Mouse (Mus musculus): ENCODE measurements at regions not wholly inside any gene's neighbourhood (a gene's known extent, or its start where the extent isn't known, plus 50 kb on each side); places are given as distances from the start of the nearest gene placed in this dataset.

DNA sequence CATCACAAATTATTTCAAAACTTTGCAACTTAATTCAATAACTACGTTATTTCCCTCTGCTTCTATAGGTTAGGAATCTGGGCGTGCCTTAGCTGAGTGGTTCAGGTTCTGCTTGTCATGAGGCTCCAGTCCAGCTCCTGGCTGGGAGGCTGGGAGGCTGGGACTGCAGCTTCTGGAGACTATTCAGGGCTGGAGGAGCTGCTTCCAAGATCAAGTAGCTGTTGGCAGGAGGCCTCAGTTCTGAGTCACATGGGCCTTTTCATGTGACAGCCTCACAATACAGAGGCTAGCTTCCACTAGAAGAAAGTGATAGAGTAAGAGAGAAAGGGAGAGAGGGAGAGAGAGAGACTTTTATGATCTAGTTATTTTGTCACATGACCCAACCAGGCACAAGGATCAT, 84.3 kb upstream of the Tsc22d2 start:
- Histone ChIP-seq H3K4me1 (ENCODE audit: control insufficient read depth, insufficient read depth, low read length) (no peaks in the 10 kb centered on the region), H3K27ac (ENCODE audit: insufficient read depth, low read length) (no peak overlapping the region), H3K4me3 (ENCODE audit: insufficient read depth, low read length) (no peak overlapping the region)
- TF ChIP-seq POLR2A (IDR thresholded peaks at IDR 0.05; ENCODE audit: extremely low read depth, insufficient read depth, low read length) (no peak), CTCF (IDR thresholded peaks at IDR 0.05; ENCODE audit: extremely low read depth, insufficient read depth, low read length) (no peak)

DNA sequence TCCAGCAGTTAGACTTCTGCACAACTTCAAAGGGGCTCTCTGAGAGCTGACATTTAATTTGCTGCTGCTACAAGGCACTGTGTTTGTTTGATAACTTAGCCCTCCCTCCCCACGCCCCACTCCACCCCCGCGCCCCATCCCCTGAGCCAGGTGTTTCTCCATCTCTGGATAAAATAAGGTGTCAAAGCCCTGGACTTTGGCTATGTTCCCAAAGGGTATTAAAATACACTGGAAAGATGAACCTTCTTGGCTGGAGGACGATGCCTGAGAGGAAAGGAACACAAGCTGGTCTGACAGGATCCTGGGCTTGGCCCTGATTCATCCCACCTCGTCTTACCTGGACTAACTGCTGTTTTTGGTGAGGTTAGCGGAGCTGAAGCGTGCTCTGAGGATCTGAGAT, 80.5 kb upstream of the Tsc22d2 start:
- Histone ChIP-seq H3K4me1 (ENCODE audit: control insufficient read depth, insufficient read depth, low read length) (no peaks in the 10 kb centered on the region), H3K4me3 (ENCODE audit: insufficient read depth, low read length) (no peak overlapping the region), H3K27ac (ENCODE audit: insufficient read depth, low read length) (no peak overlapping the region)
- no peak for TF ChIP-seq CTCF (IDR thresholded peaks at IDR 0.05; ENCODE audit: extremely low read depth, insufficient read depth, low read length)
- no peak for TF ChIP-seq POLR2A (IDR thresholded peaks at IDR 0.05; ENCODE audit: extremely low read depth, insufficient read depth, low read length)

GRCm38 (mm10) chr3:58335277-58335676, 79.2 kb upstream of the Tsc22d2 start:
- Histone ChIP-seq H3K27ac (ENCODE audit: insufficient read depth, low read length) (no peak overlapping the region), H3K4me1 (ENCODE audit: control insufficient read depth, insufficient read depth, low read length) (no peaks in the 10 kb centered on the region), H3K4me3 (ENCODE audit: insufficient read depth, low read length) (no peak overlapping the region)
- TF ChIP-seq POLR2A (IDR thresholded peaks at IDR 0.05; ENCODE audit: extremely low read depth, insufficient read depth, low read length) (no peak), CTCF (IDR thresholded peaks at IDR 0.05; ENCODE audit: extremely low read depth, insufficient read depth, low read length) (no peak)

GRCm38 (mm10) chr3:58336135-58336534, 78.4 kb upstream of the Tsc22d2 start:
- Histone ChIP-seq H3K4me3 (ENCODE audit: insufficient read depth, low read length) (no peak overlapping the region), H3K27ac (ENCODE audit: insufficient read depth, low read length) (no peak overlapping the region), H3K4me1 (ENCODE audit: control insufficient read depth, insufficient read depth, low read length) (no peaks in the 10 kb centered on the region)
- TF ChIP-seq POLR2A (IDR thresholded peaks at IDR 0.05; ENCODE audit: extremely low read depth, insufficient read depth, low read length) (no peak), CTCF (IDR thresholded peaks at IDR 0.05; ENCODE audit: extremely low read depth, insufficient read depth, low read length) (no peak)

DNA sequence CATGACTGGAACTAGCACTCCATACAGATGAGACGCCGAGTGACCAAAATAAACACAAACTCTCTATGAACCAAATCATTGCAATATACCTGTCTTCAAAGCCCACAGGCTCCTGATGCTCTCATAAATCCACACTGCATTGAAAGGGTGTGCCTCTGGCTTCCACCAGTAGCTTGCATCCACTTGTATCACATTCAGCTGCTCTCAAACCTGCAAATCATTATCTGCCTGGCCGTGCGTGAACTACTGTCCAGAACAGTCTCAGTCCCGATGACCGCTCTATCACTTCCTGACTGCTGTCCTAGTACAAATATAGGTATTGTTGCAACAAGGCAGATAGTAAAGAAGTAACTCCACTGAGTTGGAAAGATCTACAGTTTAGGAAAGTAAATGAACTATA, 77.9 kb upstream of the Tsc22d2 start:
- no peaks in the 10 kb centered on the region for H3K4me1 ChIP-seq (ENCODE audit: control insufficient read depth, insufficient read depth, low read length)
- H3K4me3 ChIP-seq (ENCODE audit: insufficient read depth, low read length), result no peak overlapping the region
- no peak overlapping the region for H3K27ac ChIP-seq (ENCODE audit: insufficient read depth, low read length)
- TF ChIP-seq CTCF (IDR thresholded peaks at IDR 0.05; ENCODE audit: extremely low read depth, insufficient read depth, low read length), result no peak
- no peak for TF ChIP-seq POLR2A (IDR thresholded peaks at IDR 0.05; ENCODE audit: extremely low read depth, insufficient read depth, low read length)

DNA sequence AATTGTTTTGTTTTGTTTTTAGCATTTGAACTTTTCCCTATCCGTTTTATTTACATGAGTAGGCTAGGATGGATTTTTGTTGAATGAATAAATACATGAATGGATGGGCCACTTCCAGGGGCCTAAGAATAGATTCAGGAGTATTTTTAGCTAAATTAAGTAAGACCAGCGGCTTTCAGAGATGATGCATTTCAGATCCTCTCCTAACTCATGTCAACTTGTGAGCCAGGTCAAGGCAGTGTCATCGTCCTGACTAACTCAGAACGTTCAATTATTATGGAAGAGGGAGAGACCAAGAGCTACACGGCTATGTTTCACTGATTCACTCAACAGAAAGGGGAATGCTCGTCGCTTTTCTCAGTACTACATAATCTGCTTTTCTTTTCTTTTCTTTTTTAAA, 75.5 kb upstream of the Tsc22d2 start:
- H3K4me3 ChIP-seq (ENCODE audit: insufficient read depth, low read length), result no peak overlapping the region
- H3K4me1 ChIP-seq (ENCODE audit: control insufficient read depth, insufficient read depth, low read length), result no peaks in the 10 kb centered on the region
- H3K27ac ChIP-seq (ENCODE audit: insufficient read depth, low read length), result no peak overlapping the region
- TF ChIP-seq POLR2A (IDR thresholded peaks at IDR 0.05; ENCODE audit: extremely low read depth, insufficient read depth, low read length), result no peak
- TF ChIP-seq CTCF (IDR thresholded peaks at IDR 0.05; ENCODE audit: extremely low read depth, insufficient read depth, low read length), result no peak

DNA sequence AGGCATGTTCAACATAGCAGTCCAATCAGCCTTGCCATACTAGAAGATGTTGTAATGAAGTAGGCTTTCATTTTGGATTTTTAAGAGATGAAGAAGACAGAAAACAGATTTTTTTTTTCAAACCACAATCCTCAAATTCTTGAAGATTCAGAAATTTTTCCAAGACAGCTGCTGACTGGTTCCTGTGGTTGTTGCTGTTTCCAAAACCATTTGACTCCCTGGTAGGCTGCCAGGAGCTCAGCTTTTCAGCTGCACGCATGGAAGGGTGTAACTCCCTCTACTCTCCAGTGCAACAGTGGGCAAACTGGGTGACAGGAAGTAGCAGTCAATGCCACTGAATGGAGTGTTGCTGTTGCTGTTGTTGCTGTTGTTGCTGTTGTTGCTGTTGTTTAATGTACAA, 72.4 kb upstream of the Tsc22d2 start:
- no peak overlapping the region for H3K27ac ChIP-seq (ENCODE audit: insufficient read depth, low read length)
- H3K4me3 ChIP-seq (ENCODE audit: insufficient read depth, low read length), result no peak overlapping the region
- no peaks in the 10 kb centered on the region for H3K4me1 ChIP-seq (ENCODE audit: control insufficient read depth, insufficient read depth, low read length)
- TF ChIP-seq POLR2A (IDR thresholded peaks at IDR 0.05; ENCODE audit: extremely low read depth, insufficient read depth, low read length), result no peak
- no peak for TF ChIP-seq CTCF (IDR thresholded peaks at IDR 0.05; ENCODE audit: extremely low read depth, insufficient read depth, low read length)

- Histone ChIP-seq H3K4me3 (ENCODE audit: insufficient read depth, low read length) (no peak overlapping the region), H3K27ac (ENCODE audit: insufficient read depth, low read length) (no peak overlapping the region), H3K4me1 (ENCODE audit: control insufficient read depth, insufficient read depth, low read length) (no peaks in the 10 kb centered on the region)
- TF ChIP-seq CTCF (IDR thresholded peaks at IDR 0.05; ENCODE audit: extremely low read depth, insufficient read depth, low read length), result no peak
- no peak for TF ChIP-seq POLR2A (IDR thresholded peaks at IDR 0.05; ENCODE audit: extremely low read depth, insufficient read depth, low read length)
Measured at GRCm38 (mm10) chr3:58362563-58362962, 52.0 kb upstream of the Tsc22d2 start.

- Histone ChIP-seq H3K4me1 (ENCODE audit: control insufficient read depth, insufficient read depth, low read length) (no peaks in the 10 kb centered on the region), H3K27ac (ENCODE audit: insufficient read depth, low read length) (no peak overlapping the region), H3K4me3 (ENCODE audit: insufficient read depth, low read length) (no peak overlapping the region)
- TF ChIP-seq CTCF (IDR thresholded peaks at IDR 0.05; ENCODE audit: extremely low read depth, insufficient read depth, low read length) (no peak), POLR2A (IDR thresholded peaks at IDR 0.05; ENCODE audit: extremely low read depth, insufficient read depth, low read length) (no peak)
Measured at GRCm38 (mm10) chr3:58364526-58364925, 50.0 kb upstream of the Tsc22d2 start.
